Mouse (Mus musculus): ENCODE results near the gene Gxylt2. TPM values are rescaled to one million over a fixed set of nuclear protein-coding genes. Genes with fewer than 3 reads are reported as not detected.

Gene Gxylt2
- polyA plus RNA-seq, 1 experiment from 2014 or later: 23.0 TPM

GRCm38 (mm10) chr6:100778595-100778994 lies 74.1 kb downstream of the Gxylt2 start:
- Histone ChIP-seq H3K27me3 (no peaks in the 10 kb centered on the region), H3K4me1 (peaks cover 14% of the 10 kb centered on the region; the same call in 1 of the 2 replicates), H3K27ac (no peak overlapping the region), H3K4me3 (no peak overlapping the region), H3K36me3 (peaks cover 2% of the 10 kb centered on the region), H3K9ac (no peak overlapping the region), H3K9me3 (no peaks in the 10 kb centered on the region), H3K4me2 (no peak overlapping the region)
- no peak for ATAC-seq (ENCODE audit: insufficient number of reproducible peaks, low FRiP score, low TSS enrichment, low read depth)
- 93% methylated on average over 5 of the region's 5 CpGs for WGBS

DNA sequence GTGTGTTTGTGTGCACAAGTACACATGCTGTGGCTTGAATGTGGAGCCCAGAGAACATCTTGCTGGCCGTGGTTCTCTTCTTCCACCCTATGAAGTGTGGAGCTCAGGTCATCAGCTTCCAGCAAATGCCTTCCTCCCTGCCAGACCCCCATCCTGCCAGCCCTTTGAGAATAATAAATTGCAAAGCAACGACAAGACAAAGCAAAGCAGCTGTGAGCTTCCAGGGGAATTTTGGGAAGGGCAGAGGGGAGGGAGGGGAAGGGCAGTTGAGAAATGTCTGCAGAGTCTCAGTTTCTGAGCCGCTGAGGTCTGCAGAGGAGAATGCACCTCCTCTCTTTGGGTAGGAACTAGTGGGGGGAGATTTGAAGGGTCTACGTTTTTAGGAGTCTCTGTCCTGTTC lies 75.9 kb downstream of the Gxylt2 start:
- Histone ChIP-seq H3K4me2 (no peak overlapping the region), H3K4me3 (no peak overlapping the region), H3K36me3 (peaks cover 15% of the 10 kb centered on the region), H3K27ac (no peak overlapping the region), H3K9me3 (no peaks in the 10 kb centered on the region), H3K27me3 (no peaks in the 10 kb centered on the region), H3K9ac (no peak overlapping the region), H3K4me1 (peaks cover 14% of the 10 kb centered on the region; the same call in 1 of the 2 replicates)
- 16% methylated on average over 4 of the region's 4 CpGs for WGBS
- no peak for ATAC-seq (ENCODE audit: insufficient number of reproducible peaks, low FRiP score, low TSS enrichment, low read depth)

- H3K4me2 ChIP-seq: no peak overlapping the region
- 0 out of 2 replicates have a peak, but pooled peaks cover 6% of the 10 kb centered on the region for H3K4me1 ChIP-seq
- H3K4me3 ChIP-seq: no peak overlapping the region
- 83% methylated on average over 6 of the region's 6 CpGs for WGBS
- H3K27me3 ChIP-seq: no peaks in the 10 kb centered on the region
- H3K36me3 ChIP-seq: peaks cover 20% of the 10 kb centered on the region
- no peak for ATAC-seq (ENCODE audit: insufficient number of reproducible peaks, low FRiP score, low TSS enrichment, low read depth)
- no peak overlapping the region for H3K27ac ChIP-seq
- no peak overlapping the region for H3K9ac ChIP-seq
- H3K9me3 ChIP-seq: no peaks in the 10 kb centered on the region
These were observed 77.1 kb downstream of the Gxylt2 start for GRCm38 (mm10) chr6:100781644-100782043.

DNA sequence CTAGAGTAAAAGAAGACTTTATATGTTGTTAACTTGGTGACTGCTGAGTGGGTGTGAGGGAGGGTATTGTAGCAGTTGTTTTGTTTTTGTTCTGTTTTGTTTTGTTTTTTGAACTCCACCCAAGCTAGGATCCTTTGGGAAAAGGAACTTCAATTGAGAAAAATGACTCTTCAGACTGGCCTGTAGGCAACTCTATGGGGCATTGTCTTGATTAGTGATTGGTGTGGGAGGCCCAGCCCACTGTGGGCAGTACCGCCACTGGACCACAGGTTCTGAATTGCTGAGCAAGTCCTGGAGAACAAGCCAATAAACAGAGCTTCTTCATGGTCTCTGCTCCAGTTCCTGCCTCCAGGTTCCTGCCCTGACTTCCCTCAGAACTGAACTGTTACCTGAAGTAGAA lies 83.2 kb downstream of the Gxylt2 start:
- H3K4me3 ChIP-seq: no peak overlapping the region
- peaks cover 3% of the 10 kb centered on the region; the same call in 1 of the 2 replicates for H3K4me1 ChIP-seq
- H3K27me3 ChIP-seq: no peaks in the 10 kb centered on the region
- no peak for ATAC-seq (ENCODE audit: insufficient number of reproducible peaks, low FRiP score, low TSS enrichment, low read depth)
- peaks cover 49% of the 10 kb centered on the region for H3K36me3 ChIP-seq
- 82% methylated on average over 1 of the region's 1 CpGs for WGBS
- no peak overlapping the region for H3K4me2 ChIP-seq
- H3K9ac ChIP-seq: no peak overlapping the region
- H3K27ac ChIP-seq: no peak overlapping the region
- no peaks in the 10 kb centered on the region for H3K9me3 ChIP-seq

GRCm38 (mm10) chr6:100789161-100789560 lies 84.6 kb downstream of the Gxylt2 start:
- no peaks in the 10 kb centered on the region for H3K9me3 ChIP-seq
- H3K4me1 ChIP-seq: peaks cover 7% of the 10 kb centered on the region; the same call in 1 of the 2 replicates
- H3K4me3 ChIP-seq: no peak overlapping the region
- no peak overlapping the region for H3K27ac ChIP-seq
- no peak for ATAC-seq (ENCODE audit: insufficient number of reproducible peaks, low FRiP score, low TSS enrichment, low read depth)
- H3K27me3 ChIP-seq: no peaks in the 10 kb centered on the region
- H3K36me3 ChIP-seq: peaks cover 41% of the 10 kb centered on the region
- no peak overlapping the region for H3K4me2 ChIP-seq
- WGBS: 85% methylated on average over 1 of the region's 1 CpGs
- H3K9ac ChIP-seq: no peak overlapping the region

- H3K9ac ChIP-seq: no peak overlapping the region
- peaks cover 14% of the 10 kb centered on the region; the same call in 1 of the 2 replicates for H3K4me1 ChIP-seq
- no peak for ATAC-seq (ENCODE audit: insufficient number of reproducible peaks, low FRiP score, low TSS enrichment, low read depth)
- H3K4me2 ChIP-seq: no peak overlapping the region
- H3K27me3 ChIP-seq: no peaks in the 10 kb centered on the region
- no peaks in the 10 kb centered on the region for H3K9me3 ChIP-seq
- WGBS: 63% methylated on average over 3 of the region's 3 CpGs
- H3K27ac ChIP-seq: no peak overlapping the region
- H3K36me3 ChIP-seq: peaks cover 25% of the 10 kb centered on the region
- H3K4me3 ChIP-seq: no peak overlapping the region
These were observed 87.6 kb downstream of the Gxylt2 start for GRCm38 (mm10) chr6:100792055-100792659.

GRCm38 (mm10) chr6:100792973-100793769 lies 88.6 kb downstream of the Gxylt2 start:
- Histone ChIP-seq H3K4me1 (peaks cover 14% of the 10 kb centered on the region; the same call in 1 of the 2 replicates), H3K27ac (no peak overlapping the region), H3K9me3 (no peaks in the 10 kb centered on the region), H3K4me3 (no peak overlapping the region), H3K4me2 (no peak overlapping the region), H3K9ac (no peak overlapping the region), H3K36me3 (peaks cover 17% of the 10 kb centered on the region), H3K27me3 (no peaks in the 10 kb centered on the region)
- no peak for ATAC-seq (ENCODE audit: insufficient number of reproducible peaks, low FRiP score, low TSS enrichment, low read depth)
- WGBS: 59% methylated on average over 14 of the region's 14 CpGs

DNA sequence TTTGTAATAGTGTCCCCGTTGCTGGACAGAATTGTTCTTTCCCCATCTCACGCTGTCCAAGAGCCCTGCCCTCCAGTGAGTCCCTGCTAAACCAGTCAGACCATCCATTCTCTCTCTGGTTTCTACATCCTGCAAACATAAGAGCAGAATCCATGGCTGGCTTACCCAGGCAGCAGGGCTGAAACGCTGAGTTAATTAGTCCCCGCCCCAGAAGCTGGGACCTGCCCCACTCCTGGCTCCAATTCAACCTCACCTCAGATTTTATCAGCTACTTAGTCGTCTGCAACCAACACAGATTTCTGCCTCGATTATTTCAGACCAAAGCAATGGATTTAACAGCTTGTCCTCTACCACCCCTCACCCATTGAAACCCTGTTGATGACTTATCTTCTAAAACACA lies 91.3 kb downstream of the Gxylt2 start:
- no peak overlapping the region for H3K9ac ChIP-seq
- no peak overlapping the region for H3K4me2 ChIP-seq
- WGBS: 20% methylated on average over 6 of the region's 6 CpGs
- H3K27me3 ChIP-seq: no peaks in the 10 kb centered on the region
- no peak overlapping the region for H3K4me3 ChIP-seq
- H3K36me3 ChIP-seq: peaks cover 12% of the 10 kb centered on the region
- no peaks in the 10 kb centered on the region for H3K9me3 ChIP-seq
- ATAC-seq (ENCODE audit: insufficient number of reproducible peaks, low FRiP score, low TSS enrichment, low read depth): no peak
- H3K27ac ChIP-seq: peak overlapping the region; percentile 33; the same call in 1 of the 2 replicates
- peaks cover 23% of the 10 kb centered on the region; the same call in 1 of the 2 replicates for H3K4me1 ChIP-seq

DNA sequence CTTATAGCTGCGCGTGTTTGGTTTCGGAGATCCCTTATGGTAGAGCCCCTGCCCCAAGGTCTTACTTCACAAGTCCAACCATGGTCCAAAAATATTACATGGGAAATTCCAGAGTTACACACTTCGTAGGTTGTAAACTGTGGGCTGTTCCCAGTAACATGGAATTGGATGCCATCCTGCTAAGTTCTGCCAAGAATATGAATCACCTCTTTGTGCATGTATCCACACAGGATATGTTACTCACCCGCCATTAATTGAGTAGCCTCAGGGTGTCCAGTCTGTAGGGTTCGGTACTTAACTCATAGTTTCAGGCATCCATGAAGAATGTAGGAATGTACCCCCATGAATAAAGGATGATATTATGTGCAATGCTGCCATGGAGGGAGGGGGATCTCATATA lies 94.8 kb downstream of the Gxylt2 start:
- Histone ChIP-seq H3K4me1 (peaks cover 23% of the 10 kb centered on the region; the same call in 1 of the 2 replicates), H3K4me2 (no peak overlapping the region), H3K27me3 (no peaks in the 10 kb centered on the region), H3K9ac (no peak overlapping the region), H3K4me3 (no peak overlapping the region), H3K27ac (peak overlapping the region; percentile 35; the same call in 1 of the 2 replicates), H3K36me3 (peaks cover 5% of the 10 kb centered on the region; the same call in 1 of the 2 replicates), H3K9me3 (no peaks in the 10 kb centered on the region)
- ATAC-seq (ENCODE audit: insufficient number of reproducible peaks, low FRiP score, low TSS enrichment, low read depth): 0 out of 2 replicates have a peak, but pooled peaks have one; percentile 15
- WGBS: 60% methylated on average over 6 of the region's 6 CpGs

DNA sequence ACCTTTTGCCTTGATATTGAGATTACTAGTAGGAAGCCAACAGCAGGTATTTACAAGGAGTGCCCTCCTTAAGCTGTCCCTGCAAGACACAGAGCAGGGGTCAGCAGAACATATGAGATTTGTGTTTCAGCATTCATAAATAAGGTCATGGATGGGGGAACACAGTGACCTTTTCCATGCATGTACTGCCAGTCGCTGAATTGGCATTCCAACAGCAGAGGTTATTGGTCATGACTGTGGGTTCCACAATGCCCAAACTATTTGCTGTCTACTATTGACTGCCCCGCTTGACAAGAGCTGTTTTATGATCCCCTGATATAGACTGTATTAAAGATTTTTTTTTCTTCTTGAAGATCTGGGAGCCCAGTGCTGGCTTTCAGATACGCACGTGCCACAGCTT lies 95.2 kb downstream of the Gxylt2 start:
- H3K36me3 ChIP-seq: peaks cover 5% of the 10 kb centered on the region; the same call in 1 of the 2 replicates

GRCm38 (mm10) chr6:100800497-100800955 lies 96.0 kb downstream of the Gxylt2 start:
- Histone ChIP-seq H3K9me3 (no peaks in the 10 kb centered on the region), H3K4me2 (no peak overlapping the region), H3K27ac (no peak overlapping the region), H3K27me3 (no peaks in the 10 kb centered on the region), H3K9ac (no peak overlapping the region), H3K4me3 (no peak overlapping the region), H3K4me1 (peaks cover 23% of the 10 kb centered on the region; the same call in 1 of the 2 replicates), H3K36me3 (peaks cover 5% of the 10 kb centered on the region; the same call in 1 of the 2 replicates)
- no peak for ATAC-seq (ENCODE audit: insufficient number of reproducible peaks, low FRiP score, low TSS enrichment, low read depth)
- 57% methylated on average over 10 of the region's 10 CpGs for WGBS

More for the DNA sequence above, 95.2 kb downstream of the Gxylt2 start:
- peaks cover 23% of the 10 kb centered on the region; the same call in 1 of the 2 replicates for H3K4me1 ChIP-seq
- no peak for ATAC-seq (ENCODE audit: insufficient number of reproducible peaks, low FRiP score, low TSS enrichment, low read depth)
- H3K27me3 ChIP-seq: no peaks in the 10 kb centered on the region
- no peak overlapping the region for H3K4me3 ChIP-seq
- no peak overlapping the region for H3K4me2 ChIP-seq
- no peak overlapping the region for H3K9ac ChIP-seq
- no peaks in the 10 kb centered on the region for H3K9me3 ChIP-seq
- 86% methylated on average over 4 of the region's 4 CpGs for WGBS
- peak overlapping the region; percentile 35; the same call in 1 of the 2 replicates for H3K27ac ChIP-seq

Measured in limb, embryonic 15.5 days (tissue).